Comparison of ENCODE assay signal across 8 mouse cellular contexts in the genomic region with DNA sequence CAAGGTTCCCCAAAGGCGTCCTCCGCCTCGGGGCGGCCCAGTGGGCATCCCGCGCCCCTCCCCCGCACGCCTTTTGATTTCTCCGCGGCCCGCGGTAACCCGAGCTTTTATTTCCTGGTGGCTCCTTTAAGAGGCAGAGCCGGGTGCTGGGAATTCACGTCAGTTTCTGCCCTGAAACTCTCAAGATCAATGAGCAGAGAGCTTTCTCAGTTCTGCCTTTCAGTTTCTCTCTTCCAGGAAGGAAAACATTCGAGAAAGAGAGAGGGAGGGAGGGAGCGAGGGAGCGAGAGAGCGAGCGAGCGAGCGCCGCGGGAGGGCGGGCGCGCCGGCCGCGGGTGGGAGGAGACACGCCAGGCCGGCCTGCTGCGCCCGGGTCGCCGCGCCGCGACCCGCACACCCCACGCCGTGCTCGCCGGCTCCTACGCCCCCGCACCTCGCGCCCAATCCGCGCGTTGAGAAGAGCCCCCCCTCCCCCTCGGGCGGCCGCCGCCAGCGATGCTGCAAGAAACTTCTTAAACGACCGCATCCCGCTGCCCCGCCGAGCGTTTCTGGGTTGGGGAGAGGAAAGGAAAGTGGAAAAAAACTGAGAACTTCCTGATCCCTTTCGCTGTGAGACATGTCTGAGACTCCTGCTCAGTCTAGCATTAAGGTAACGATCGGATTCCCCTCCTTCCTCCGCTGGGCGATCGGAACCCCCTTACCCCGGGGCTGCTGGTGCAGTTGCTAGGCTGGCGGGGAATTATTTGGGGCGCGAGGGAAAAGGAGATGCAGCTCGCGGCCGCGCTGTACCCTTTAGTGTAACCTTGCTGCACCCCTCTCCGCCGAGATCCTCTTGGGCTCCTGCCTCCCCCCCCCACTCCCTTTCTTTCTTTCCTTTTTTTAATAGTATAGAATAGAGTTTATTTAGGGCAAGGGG. TPM values are rescaled to one million over a fixed set of nuclear protein-coding genes. Genes with fewer than 3 reads are reported as not detected.
DNase-seq lines count a peak whose midpoint lies in the region; ATAC-seq lines count a peak whose summit lies in the region.

TSS of gene Etv6 (plus strand) at position 211 of the 916 bp plus-strand sequence.

- peak; percentile 86 for DNase-seq in CD4-positive, CD25-positive, alpha-beta regulatory T cell, adult 2 months (ENCODE audit: low read depth, low spot score)
- DNase-seq in brain, adult 2 months (ENCODE audit: low read depth, low spot score): peak; percentile 94
- DNase-seq in heart, embryonic 10.5 days (ENCODE audit: low spot score): peak; percentile 86
- DNase-seq in liver, embryonic 11.5 days (ENCODE audit: low spot score): peak; percentile 83
- DNase-seq in naive thymus-derived CD4-positive, alpha-beta T cell, adult 2 months (ENCODE audit: low read depth): peak; percentile 83

- H3K9ac ChIP-seq in kidney, embryonic 16.5 days (replicated peaks; ENCODE audit: low read length): peak within 1 kb of the TSS; percentile 88
- peak within 1 kb of the TSS; percentile 93 for H3K9ac ChIP-seq in liver, embryonic 11.5 days (ENCODE audit: low read depth, low read length)
- peak within 1 kb of the TSS; percentile 98 for H3K9ac ChIP-seq in stomach, embryonic 14.5 days (replicated peaks; ENCODE audit: low read depth, low read length)

- peak within 1 kb of the TSS; percentile 86 for H3K4me3 ChIP-seq in heart, embryonic 10.5 days
- peak within 1 kb of the TSS; percentile 77 for H3K4me3 ChIP-seq in kidney, embryonic 16.5 days (ENCODE audit: low read length)
- peak within 1 kb of the TSS; percentile 84 for H3K4me3 ChIP-seq in liver, embryonic 11.5 days (ENCODE audit: low read depth, low read length)
- H3K4me3 ChIP-seq in stomach, embryonic 14.5 days (ENCODE audit: low read depth, low read length): peak within 1 kb of the TSS; percentile 84

- H3K27me3 ChIP-seq in heart, embryonic 10.5 days (ENCODE audit: insufficient read depth, poor library complexity, severe bottlenecking): no peaks in the 10 kb centered on the region
- H3K27me3 ChIP-seq in kidney, embryonic 16.5 days (ENCODE audit: insufficient read depth, low read length): no peaks in the 10 kb centered on the region
- H3K27me3 ChIP-seq in liver, embryonic 11.5 days (replicated peaks; ENCODE audit: control insufficient read depth, insufficient read depth, low read length): no peaks in the 10 kb centered on the region
- H3K27me3 ChIP-seq in stomach, embryonic 14.5 days (ENCODE audit: control insufficient read depth, insufficient read depth, low read length): no peaks in the 10 kb centered on the region

- no peaks in the 10 kb centered on the region for H3K36me3 ChIP-seq in heart, embryonic 10.5 days
- H3K36me3 ChIP-seq in kidney, embryonic 16.5 days (ENCODE audit: insufficient read depth, low read length): no peaks in the 10 kb centered on the region
- H3K36me3 ChIP-seq in liver, embryonic 11.5 days (ENCODE audit: control insufficient read depth, insufficient read depth, low read length): no peaks in the 10 kb centered on the region
- no peaks in the 10 kb centered on the region for H3K36me3 ChIP-seq in stomach, embryonic 14.5 days (ENCODE audit: control insufficient read depth, insufficient read depth, low read length)

- H3K4me2 ChIP-seq in kidney, embryonic 16.5 days (replicated peaks; ENCODE audit: low read depth, low read length): peak within 1 kb of the TSS; percentile 57
- peak within 1 kb of the TSS; percentile 86 for H3K4me2 ChIP-seq in liver, embryonic 11.5 days
- peak within 1 kb of the TSS; percentile 71 for H3K4me2 ChIP-seq in stomach, embryonic 14.5 days (replicated peaks; ENCODE audit: low read depth, low read length)

- no peaks in the 10 kb centered on the region for H3K9me3 ChIP-seq in heart, embryonic 10.5 days
- no peaks in the 10 kb centered on the region for H3K9me3 ChIP-seq in kidney, embryonic 16.5 days (ENCODE audit: low read length)
- no peaks in the 10 kb centered on the region for H3K9me3 ChIP-seq in liver, embryonic 11.5 days (ENCODE audit: control insufficient read depth, low read length)
- no peaks in the 10 kb centered on the region for H3K9me3 ChIP-seq in stomach, embryonic 14.5 days (ENCODE audit: control insufficient read depth, low read depth, low read length)

- peak; percentile 32; the same call in 1 of the 2 replicates for ATAC-seq in erythroblast, adult 5-6 weeks (replicated peaks; ENCODE audit: low FRiP score, poor library complexity, severe bottlenecking)
- ATAC-seq in kidney, embryonic 16.5 days (ENCODE audit: low FRiP score, low TSS enrichment): peak; percentile 78
- peak; percentile 64 for ATAC-seq in liver, embryonic 11.5 days (replicated peaks; ENCODE audit: low FRiP score)
- ATAC-seq in stomach, embryonic 14.5 days (ENCODE audit: insufficient number of reproducible peaks, insufficient read depth, low FRiP score, low read depth): peak; percentile 72

- peaks cover 41% of the 10 kb centered on the region for H3K4me1 ChIP-seq in heart, embryonic 10.5 days
- peaks cover 27% of the 10 kb centered on the region for H3K4me1 ChIP-seq in kidney, embryonic 16.5 days (ENCODE audit: insufficient read depth, low read length)
- H3K4me1 ChIP-seq in liver, embryonic 11.5 days (replicated peaks; ENCODE audit: control insufficient read depth, insufficient read depth, low read length): peaks cover 36% of the 10 kb centered on the region
- H3K4me1 ChIP-seq in stomach, embryonic 14.5 days (ENCODE audit: control insufficient read depth, insufficient read depth, low read length): peaks cover 38% of the 10 kb centered on the region

- under 1% methylated on average over 66 of the region's 78 CpGs for WGBS in heart, embryonic 10.5 days
- WGBS in kidney, embryonic 16.5 days: under 1% methylated on average over 71 of the region's 78 CpGs
- WGBS in liver, embryonic 11.5 days: 2% methylated on average over 76 of the region's 78 CpGs
- under 1% methylated on average over 58 of the region's 78 CpGs for WGBS in stomach, embryonic 14.5 days

- H3K27ac ChIP-seq in heart, embryonic 10.5 days: peak within 1 kb of the TSS; percentile 100
- H3K27ac ChIP-seq in kidney, embryonic 16.5 days (ENCODE audit: low read length): peak within 1 kb of the TSS; percentile 100
- H3K27ac ChIP-seq in liver, embryonic 11.5 days (ENCODE audit: low read depth, low read length): peak within 1 kb of the TSS; percentile 98
- H3K27ac ChIP-seq in stomach, embryonic 14.5 days (ENCODE audit: low read length): peak within 1 kb of the TSS; percentile 100

RNA-seq across cellular contexts. Expression of gene Etv6, which starts in this region (rescaled TPM):
- total RNA-seq in erythroblast, adult 5-6 weeks (2015; ENCODE audit: low replicate concordance): 16.7 and 18.6 TPM in 2 replicates
- 7.4 and 11.1 TPM in 2 replicates for total RNA-seq in erythroblast, adult 5-6 weeks (2017; ENCODE audit: low replicate concordance)
- polyA plus RNA-seq in heart, embryonic 10.5 days (2016; fragmentation: Nextera tagmentation; extraction: Ambion mirVana): 16.2 and 17.2 TPM in 2 replicates
- polyA plus RNA-seq in kidney, embryonic 16.5 days (2015; fragmentation: Nextera tagmentation; extraction: Ambion mirVana): 12.6 and 13.5 TPM in 2 replicates
- polyA plus RNA-seq in liver, embryonic 11.5 days (2014; fragmentation: Nextera tagmentation; extraction: Ambion mirVana): 12.6 and 13.0 TPM in 2 replicates
- 16.0 and 17.7 TPM in 2 replicates for polyA plus RNA-seq in stomach, embryonic 14.5 days (2014; fragmentation: Nextera tagmentation; extraction: Ambion mirVana)

Comparison
In these comparisons a context has a peak if more than half of its experiments do, and no peak if none do; other contexts are left out.
1. Peak in every context shown above with its lines: DNase-seq, ATAC-seq, H3K4me3 ChIP-seq and H3K27ac ChIP-seq.